Mouse (Mus musculus) CD8-positive naive resting alpha-beta T cell, adult 2 months (primary cell): ENCODE data around the gene Cfap299.
"Not testable (repeated sequence)": the region's sequence is repeated elsewhere in the genome, so short reads cannot be mapped to it uniquely, and the experiment has no call there.

Experiments
- DNase-seq, 2 experiments: peaks; one replicate each; pipeline ENCODE4 v3.0.0; 2022; ENCODE audit warnings: low read depth in 2 of 2, low spot score in 2 of 2

Gene Cfap299

DNA sequence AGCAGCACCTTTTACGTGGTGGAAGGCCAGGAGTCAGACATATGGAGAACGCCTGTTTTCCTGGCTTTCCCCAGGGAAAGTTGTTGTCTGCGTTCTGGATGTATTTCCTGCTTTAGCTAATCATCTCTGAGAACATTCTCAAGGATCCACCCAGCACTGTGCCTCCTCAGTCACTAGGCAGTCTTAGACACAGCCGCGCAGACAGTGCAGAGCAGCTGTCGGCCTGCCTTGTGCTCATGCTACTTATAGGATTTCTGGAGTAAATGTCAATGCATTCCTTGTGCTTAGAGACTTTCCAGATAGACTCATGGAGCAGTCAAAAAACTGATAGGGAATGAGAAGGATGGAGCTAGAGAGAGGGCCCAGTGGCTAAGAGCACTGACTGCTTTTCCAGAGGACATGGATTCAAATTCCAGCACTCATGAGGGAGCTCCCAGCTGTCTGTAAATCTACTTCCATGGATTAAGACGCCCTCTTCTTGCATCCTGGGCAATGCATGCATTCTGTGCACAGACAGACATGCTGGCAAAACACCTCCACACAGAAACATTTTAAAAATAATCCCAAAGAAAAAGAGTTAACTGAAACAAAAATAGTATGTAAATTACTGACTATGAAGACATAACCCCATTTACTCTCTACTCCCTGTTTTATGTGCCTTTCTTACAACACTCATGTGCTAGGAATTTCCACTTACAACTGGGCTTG, 193.3 kb downstream of the Cfap299 start:
- no peak for DNase-seq

DNA sequence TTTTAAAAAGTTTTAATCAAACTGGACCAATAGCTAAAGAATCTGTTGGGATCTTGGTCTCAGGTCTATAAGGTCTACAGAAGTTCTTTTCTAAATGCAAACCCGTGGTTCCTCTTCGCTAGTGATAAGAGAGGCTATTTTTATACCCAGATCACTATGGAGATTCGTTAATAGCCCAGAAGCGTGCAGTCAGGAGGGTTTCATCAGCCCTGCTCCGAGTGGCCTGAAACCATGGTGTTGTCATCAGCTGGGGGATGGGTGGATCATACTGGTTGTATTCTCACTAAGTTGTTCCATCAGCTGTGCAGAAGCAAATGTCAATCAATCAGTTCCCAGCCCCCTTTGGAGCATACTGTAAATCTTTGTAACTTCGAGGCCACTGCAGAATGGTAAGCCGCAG, 193.9 kb downstream of the Cfap299 start:
- no peak for DNase-seq

DNA sequence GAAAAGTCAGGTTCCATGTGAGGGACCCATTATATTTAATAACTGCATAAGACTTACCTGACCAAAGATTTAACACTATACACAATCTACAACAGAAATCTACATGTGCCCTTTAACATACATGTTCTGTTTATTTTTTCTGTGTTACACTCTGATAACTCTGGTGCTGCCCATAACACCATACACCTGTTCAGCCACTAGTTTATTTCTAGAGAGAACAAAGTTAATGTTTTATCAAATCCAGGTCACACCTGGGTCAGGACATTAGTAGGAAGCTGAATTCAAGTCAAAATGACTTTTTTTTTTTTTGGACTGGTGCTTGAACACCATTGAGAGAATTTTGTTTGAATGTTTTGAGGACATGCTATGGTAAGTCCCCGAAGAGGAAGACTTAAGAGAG, 194.7 kb downstream of the Cfap299 start:
- no peak for DNase-seq

DNA sequence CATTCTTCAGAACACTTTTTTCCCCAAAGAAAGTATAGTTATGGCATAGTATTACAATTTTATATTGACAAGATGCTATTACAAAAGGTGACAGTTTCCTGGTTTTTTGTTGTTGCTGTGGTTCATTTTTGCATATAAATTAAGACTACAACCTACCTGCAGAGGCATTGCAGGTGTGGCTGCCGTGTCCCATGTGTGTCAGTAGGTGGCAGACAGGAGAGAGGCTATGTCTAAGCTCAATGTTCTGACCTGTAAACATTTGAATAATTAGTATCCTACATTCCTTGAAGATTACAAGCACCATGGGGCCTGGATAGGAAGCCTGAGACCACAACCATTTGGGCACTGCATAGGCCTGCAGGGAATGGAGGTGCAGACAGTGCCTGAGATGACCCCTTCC, 212.2 kb downstream of the Cfap299 start:
- no peak for DNase-seq

DNA sequence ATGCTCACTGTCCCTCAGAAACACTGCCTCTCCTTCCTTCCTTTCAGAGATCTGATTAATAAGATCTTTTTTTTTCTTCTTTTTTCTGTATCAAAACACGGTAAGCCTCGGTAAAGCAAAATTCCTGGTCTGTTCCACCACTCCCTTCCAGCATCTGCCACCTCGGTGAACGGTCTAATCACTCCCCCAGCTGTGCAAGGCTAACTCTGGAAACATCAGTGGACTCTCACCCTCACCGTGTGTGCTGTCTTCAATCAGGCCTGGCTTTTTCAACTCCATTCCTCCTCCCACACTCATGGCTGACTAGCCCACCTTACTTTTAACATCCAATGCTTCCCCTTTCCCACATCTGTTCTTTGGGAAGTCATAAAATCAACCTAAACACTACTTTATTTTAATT, 221.2 kb downstream of the Cfap299 start:
- no peak for DNase-seq

DNA sequence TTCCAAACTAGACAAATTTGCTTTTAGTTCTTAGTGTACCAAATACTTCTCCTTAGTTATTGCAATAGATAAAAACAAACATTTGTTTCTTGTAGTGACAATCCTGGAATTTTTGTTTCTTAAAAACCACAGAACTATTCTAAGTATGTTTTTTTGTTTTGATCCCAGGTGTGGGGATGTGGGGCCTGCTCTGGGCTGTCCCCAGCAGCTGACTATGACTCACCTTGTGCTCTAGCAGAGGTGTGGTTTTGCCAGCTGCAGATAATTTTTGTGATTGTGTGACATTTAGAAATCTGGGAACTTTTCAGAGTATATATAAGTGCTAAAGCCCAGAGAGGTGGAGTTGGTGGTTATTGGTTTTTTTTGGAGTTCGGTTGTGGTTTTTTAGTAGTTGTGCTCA, 221.8 kb downstream of the Cfap299 start:
- DNase-seq, result no peak

DNA sequence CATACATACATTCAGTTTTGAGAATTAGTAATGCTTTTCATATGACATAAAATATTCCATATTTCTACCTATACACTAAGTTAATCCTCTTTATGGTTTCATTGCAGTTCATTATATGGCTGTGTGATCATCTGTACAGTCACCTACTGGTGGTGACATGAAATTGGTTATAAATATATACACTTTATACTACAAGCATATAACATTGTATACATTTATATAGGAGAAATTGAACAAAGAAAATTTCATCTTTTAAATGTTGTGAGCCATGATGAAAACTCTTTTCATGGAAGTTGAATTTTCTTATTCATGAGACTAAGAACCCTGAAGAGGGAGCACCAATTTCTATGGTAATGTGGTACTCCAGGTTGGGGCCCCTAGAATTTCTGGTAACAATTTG, 223.3 kb downstream of the Cfap299 start, which contains the start of gene Gm11111:
TSS of gene Gm11111 (plus strand) at position 301 of the 400 bp plus-strand sequence.
- DNase-seq, result no peak

DNA sequence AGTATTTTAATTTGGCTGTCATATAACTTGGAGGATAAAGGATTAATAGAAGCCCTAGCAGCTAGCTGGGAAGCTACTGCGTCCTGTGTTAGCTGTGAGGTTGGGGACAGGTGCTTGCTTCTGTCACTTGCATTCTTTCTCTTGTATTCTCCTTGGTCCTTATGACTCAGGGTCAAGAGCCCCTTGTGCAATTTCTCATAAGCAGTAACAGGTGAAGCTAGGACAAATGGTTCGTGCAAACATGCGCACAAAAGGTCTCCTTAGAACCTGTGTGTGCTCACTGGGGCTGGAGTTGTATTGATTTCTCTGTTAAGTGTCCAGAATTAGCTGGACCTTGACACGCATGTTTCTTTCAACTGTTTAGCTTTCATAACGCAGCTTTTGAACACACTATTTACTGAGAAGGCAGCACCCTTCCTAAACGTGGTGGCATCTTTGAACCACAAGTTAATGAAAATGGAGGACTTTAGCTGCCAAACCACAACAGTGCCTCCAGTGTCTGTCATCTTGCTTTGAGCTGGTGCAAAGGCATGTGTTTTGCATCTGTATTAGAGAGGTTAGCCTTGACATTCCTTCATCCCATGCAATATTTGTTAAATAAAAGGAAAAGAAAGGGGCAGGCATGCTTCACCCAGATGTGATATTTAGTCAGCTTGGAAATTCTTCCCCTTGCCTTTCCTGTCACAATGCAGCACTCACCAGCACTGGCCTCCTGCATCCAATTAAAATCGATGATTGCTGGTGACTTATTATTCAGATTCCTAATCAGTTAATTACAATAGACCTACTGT, 223.9 kb downstream of the Cfap299 start:
- no peak for DNase-seq

DNA sequence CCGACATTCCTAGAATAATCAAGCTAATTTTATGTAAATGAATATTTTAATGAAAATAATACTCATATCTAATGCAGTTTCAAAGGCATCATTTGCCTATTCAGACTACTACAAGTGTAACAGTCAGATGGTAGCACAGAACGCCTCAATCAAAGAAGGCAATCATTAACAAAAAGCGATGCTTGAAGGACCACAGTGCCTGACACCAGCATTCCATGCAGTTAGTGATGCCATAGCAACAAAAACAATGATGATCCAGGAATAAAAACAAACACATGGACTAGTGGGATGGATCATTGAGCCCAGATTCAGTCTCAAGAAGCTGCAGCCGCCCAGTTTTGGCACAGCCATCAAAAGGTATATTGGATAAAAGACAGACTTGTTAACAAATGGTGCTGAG, 232.2 kb downstream of the Cfap299 start:
- no peak for DNase-seq

DNA sequence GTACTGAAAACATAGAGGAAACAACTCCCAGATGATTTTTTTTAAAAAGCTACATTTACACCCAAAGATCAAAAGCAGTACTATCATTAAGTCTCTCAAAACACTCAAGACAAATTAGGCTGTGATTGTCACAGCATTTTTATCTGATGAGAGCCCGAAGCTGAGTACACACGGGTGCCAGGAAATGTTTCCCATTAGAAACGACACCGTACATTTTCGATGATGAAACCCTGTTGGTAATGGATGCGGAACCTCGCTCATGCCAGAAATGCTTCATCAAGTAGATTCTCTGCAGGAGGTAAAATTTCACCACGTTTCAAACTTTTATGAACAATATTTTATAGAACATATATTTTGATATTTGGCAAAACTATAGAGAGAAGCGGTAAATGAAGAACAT, 233.7 kb downstream of the Cfap299 start:
- no peak for DNase-seq

DNA sequence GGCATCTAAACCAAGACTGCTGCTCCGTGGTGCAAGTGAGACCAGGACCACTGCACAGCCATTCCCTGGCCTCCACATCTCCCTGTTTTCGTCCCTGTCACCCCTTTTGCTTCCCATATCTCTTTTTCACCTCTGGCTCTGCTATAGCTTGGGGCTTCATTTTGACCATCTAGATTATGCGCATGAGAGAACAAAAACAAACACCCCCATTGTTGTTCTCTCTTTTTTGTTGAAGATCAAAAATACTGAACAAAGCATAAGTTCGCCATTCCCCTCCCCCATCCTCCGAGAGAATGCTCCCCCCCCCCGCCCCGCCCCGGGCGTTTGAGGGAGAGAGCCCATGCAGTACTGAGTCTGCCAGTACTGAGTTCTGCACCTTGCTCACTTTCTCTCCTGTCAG, 234.7 kb downstream of the Cfap299 start:
- DNase-seq, result no peak

DNA sequence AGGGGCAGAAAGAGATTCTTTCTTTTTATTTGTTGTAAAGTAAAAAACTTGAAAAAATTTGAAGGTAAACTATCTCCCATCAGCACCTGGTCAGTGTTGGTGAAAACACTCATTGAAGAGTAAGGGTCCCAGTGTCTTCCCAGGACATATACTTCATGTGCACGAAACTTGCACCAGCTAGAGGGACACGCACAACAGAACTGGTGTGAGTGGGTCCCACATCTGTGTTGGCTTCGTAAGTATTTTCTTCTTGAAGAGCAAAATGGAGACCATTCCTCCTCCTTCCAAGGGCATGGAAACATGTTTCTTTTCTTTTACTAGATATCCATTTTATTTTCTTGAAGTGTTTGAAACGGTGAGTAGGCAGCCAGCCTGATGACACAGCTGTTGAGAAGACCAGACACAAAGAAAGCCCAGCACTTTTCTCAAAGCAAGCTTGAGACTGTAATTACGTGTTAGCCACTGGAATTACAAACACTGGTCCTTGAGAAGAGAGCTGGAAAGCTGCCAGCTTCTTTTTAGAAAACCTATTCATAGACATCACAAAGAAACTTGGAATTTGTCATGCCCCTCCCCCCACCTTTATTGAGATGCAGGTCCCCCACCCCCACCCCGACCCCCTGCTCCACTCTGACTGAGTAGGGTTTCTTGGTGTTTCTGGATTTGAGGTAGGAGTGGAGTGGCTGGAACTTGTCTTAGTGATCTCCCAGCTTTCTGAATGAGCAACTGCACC, 237.5 kb downstream of the Cfap299 start:
- DNase-seq, result no peak

DNA sequence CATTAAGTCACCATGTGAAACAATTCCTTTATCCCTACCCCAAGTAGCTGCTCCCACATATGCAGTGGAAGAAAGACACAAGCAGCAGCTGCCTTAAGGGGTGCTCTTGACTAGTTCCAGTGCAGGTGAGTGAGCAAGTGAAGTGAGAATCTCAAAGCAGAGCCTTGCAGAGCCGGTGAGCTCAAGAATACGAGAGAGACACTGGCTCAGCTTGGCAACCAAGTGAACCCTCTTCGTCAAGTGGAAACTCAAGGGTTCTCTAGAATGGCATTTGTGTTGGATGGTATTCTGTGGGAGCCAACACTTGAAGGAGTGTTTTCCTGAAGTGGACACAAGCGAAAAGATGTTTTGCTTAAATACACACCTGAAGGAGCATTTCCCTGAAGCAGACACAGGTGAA, 239.4 kb downstream of the Cfap299 start:
- DNase-seq, result no peak

DNA sequence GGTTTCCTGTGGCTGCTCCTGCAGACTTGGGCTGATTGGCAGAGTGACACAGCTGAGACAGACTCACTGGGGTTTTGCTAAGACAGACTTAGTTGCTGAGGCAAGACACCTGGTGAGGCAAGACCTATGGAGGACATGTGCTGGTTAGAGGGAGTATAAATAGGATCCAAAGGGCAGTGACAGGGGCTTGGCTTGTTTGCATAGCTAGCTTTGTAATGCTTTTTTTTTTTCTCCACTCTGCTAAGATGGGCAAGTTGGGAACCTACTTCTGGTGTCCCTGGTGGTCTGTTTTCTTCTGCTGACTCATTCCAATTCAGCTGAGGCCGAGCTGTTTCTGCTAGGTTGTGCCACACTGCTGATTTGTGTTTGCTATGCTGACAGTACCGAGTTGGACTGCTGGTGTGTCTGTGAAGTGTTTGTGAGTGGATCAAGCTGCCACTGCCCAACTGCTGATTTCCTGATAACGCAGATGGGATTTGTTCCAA, 240.0 kb downstream of the Cfap299 start:
- no peak for DNase-seq

DNA sequence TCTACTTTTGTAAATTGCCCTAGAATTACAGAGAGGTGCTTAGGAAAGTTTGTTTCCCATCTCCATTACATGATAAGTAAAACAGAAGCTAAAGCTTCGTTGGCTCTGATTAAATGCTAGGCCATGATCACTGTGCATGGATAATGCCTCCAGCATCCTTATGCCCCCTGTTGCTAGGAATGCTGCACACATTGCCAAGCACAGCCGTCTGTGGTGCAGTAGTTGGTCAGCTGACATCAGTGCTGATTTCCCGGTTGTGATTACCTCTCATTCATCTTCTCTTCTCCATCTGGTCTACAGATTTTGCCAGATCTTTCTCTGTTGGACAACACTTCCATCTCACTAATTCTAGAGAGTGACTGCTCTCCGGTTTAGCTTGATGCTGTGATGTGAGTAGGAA, 243.3 kb downstream of the Cfap299 start:
- no peak for DNase-seq

DNA sequence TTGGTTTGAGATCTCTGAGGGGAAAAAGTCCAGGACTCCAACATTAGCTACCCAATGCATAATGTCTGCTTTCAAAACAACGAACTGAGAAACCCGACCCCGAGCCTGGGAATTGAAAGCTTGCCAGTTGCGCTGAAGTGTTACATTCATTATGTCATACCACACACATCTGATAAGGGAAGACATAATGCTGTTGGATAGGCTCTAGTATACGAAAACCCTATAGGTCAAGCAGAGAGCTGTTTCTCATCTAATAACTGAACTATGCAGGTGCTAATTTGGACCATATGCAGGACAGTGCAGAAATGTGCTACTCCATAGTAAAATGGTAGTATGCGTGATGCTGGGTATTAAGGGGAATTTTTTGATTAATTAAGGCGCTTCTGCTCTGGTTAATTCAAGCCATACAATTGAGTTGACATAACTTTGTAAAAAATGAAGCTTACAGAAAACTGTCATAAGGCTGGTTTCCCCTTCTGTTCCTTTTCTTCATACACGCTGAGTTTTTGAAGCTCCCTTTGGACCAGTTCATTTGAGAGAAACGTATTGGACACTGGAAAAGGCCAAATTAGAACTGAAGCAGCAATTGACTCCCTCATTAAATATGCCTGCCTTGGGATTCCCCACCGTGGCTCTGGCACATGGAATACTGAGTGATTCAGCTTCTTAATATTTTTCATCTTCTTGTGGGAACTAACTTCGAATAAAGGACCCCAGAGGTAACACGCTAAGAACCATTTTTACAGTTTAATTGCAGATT, 245.8 kb downstream of the Cfap299 start:
- DNase-seq, result no peak

DNA sequence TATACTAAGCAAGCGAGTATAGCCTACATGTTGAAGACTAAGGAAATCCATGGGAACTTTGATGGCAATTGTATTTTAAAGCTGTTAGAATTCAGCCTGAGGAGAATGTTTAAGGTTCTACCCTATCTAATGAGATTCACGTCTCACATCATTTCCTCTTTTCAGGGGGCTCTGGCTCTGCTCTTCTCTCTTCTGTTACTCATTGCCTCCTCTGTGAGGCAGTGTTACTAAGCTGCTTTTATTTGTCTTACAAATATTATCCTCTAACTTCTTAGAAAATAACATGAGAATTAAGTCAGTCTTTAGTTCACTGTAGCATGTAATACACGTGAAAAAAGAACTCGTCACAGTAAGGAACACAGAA, 246.3 kb downstream of the Cfap299 start:
- DNase-seq, result no peak

DNA sequence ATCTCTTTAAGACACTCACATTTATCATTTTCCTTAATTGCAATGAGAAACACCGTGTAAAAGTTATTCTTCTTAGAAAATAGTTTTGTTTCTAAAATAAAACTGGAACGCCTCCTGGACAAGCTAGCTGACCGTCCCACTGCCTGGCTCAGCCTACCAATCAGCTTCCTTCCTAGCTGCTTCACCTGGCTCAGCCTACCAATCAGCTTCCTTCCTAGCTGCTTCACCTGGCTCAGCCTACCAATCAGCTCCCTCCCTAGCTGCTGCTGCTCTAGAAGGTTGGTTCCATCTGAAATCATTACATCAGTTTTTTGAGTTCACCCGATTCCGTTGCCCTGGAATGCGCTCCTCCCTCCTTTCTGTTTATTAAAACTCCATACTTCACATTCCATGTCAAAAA, 247.4 kb downstream of the Cfap299 start:
- DNase-seq, result not testable (repeated sequence)

DNA sequence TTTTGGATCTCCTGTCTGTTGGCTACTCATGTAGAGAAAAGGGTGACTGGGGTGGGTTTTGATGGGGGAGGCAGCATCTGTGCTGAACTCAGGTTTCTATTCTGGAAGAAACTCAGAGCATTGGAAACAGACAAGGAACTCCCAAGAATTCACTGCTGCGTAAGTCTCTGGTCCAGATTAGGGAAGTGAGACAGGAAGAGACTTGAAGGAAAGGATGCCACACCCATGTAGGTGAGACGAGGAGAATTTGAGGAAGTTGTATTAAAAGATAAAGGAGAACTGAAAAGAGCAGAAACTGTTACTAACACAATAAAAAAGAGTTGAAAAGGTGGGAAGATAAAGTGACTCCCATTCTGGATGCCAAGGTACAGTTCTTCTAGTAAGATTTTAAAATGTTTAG, 249.3 kb downstream of the Cfap299 start:
- DNase-seq, result no peak

DNA sequence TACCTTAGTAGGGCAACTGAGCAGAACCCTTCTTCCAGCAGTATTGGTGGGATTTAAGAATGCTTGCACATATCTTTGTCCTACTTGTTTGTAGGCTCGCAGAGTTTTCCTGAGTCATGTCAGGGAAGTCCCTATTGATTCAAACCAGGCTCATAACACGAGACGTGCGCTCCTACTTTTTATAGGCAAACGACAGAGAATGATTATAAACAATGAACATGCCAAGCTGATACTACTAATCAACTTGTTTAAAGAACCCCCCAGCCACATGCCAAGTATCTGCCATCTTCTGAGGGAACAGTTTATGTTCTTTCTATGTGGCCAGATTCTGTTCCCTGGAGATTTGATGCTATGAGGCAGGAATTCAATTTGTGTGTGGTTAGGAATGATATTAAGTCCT, 251.7 kb downstream of the Cfap299 start:
- DNase-seq, result no peak

DNA sequence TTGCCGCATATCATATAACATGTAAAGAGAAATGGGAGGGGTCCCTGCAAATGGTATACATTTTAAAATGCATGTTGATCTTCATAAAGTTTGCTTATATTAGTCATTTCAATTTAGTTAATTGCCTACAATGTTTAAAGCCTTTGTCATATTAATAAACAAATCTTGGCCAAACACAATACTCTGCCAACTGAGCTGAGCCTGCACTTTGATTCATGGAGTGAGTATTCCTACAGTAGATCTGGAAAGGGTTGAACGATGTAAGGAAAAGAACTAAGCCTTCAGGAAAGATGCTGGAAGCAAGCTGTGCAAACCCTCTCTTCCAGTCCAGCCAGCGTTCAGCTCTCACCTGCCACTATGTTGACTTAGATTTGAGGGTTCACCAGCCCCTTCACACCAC, 252.9 kb downstream of the Cfap299 start:
- DNase-seq, result no peak
